Mouse (Mus musculus) heart, adult 18-20 months (tissue): Measurements from ENCODE around the gene Cfap99. TPM values are rescaled to one million over a fixed set of nuclear protein-coding genes. Genes with fewer than 3 reads are reported as not detected.

Experiments
- DNase-seq, 2 experiments: peaks; one replicate each; pipeline ENCODE4 v3.0.0; 2021 to 2022; ENCODE audit warnings: mixed read lengths in 1 of 2
- long read RNA-seq, 2 experiments: library from polyadenylated mRNA; stranded (forward); transcript quantifications; one replicate each; pipeline ENCODE4 v2.0.0; 2021
- total RNA-seq, 2 experiments: library from RNA; stranded (reverse); gene quantifications; 2 replicates each; pipeline ENCODE4 v1.2.3; 2021

Gene Cfap99
- not detected for total RNA-seq
- long read RNA-seq, experiment 1: 0 reads
- long read RNA-seq, experiment 2: 0 reads

- peak; percentile 73 to 76 for DNase-seq
These were observed at the start of gene Cfap99, which contains the start of gene Zfyve28 for GRCm38 (mm10) chr5:34288154-34288716. Cfap99 (plus strand) TSS chr5:34288600. Zfyve28 (minus strand) TSS chr5:34288449.

- peak; percentile 63 to 85 for DNase-seq
These were observed 46.0 kb upstream of the Cfap99 start for GRCm38 (mm10) chr5:34242224-34242963.

GRCm38 (mm10) chr5:34243062-34243461 is 45.3 kb upstream of the Cfap99 start:
- no peak for DNase-seq

GRCm38 (mm10) chr5:34246443-34246842 is 42.0 kb upstream of the Cfap99 start:
- no peak for DNase-seq

GRCm38 (mm10) chr5:34249132-34249531 is 39.3 kb upstream of the Cfap99 start:
- no peak for DNase-seq

- DNase-seq: no peak
These were observed 38.3 kb upstream of the Cfap99 start for GRCm38 (mm10) chr5:34250090-34250489.

GRCm38 (mm10) chr5:34251794-34252193 is 36.6 kb upstream of the Cfap99 start:
- no peak for DNase-seq

GRCm38 (mm10) chr5:34252307-34252966 is 36.0 kb upstream of the Cfap99 start:
- DNase-seq: no peak

GRCm38 (mm10) chr5:34252967-34253519 is 35.4 kb upstream of the Cfap99 start:
- no peak for DNase-seq

GRCm38 (mm10) chr5:34254309-34254708 is 34.1 kb upstream of the Cfap99 start:
- DNase-seq: no peak

GRCm38 (mm10) chr5:34255189-34255588 is 33.2 kb upstream of the Cfap99 start:
- peak in 1 of 2 experiments; percentile 26 for DNase-seq

- DNase-seq: no peak
These were observed 29.1 kb upstream of the Cfap99 start for GRCm38 (mm10) chr5:34259172-34259816.

- DNase-seq: no peak
These were observed 22.3 kb upstream of the Cfap99 start for GRCm38 (mm10) chr5:34266065-34266464.

GRCm38 (mm10) chr5:34269197-34269920 is 19.0 kb upstream of the Cfap99 start:
- DNase-seq: no peak

GRCm38 (mm10) chr5:34269921-34270465 is 18.4 kb upstream of the Cfap99 start:
- DNase-seq: no peak

GRCm38 (mm10) chr5:34271743-34272142 is 16.7 kb upstream of the Cfap99 start:
- DNase-seq: peak in 1 of 2 experiments; percentile 51

- DNase-seq: no peak
These were observed 15.1 kb upstream of the Cfap99 start for GRCm38 (mm10) chr5:34273251-34273681.

GRCm38 (mm10) chr5:34274268-34274667 is 14.1 kb upstream of the Cfap99 start:
- DNase-seq: no peak

GRCm38 (mm10) chr5:34274676-34275293 is 13.6 kb upstream of the Cfap99 start:
- no peak for DNase-seq

GRCm38 (mm10) chr5:34276191-34276590 is 12.2 kb upstream of the Cfap99 start:
- peak; percentile 37 to 60 for DNase-seq

- no peak for DNase-seq
These were observed 11.7 kb upstream of the Cfap99 start for GRCm38 (mm10) chr5:34276746-34277145.
